Mouse (Mus musculus) heart, adult 2 months (tissue): ENCODE data around the gene Prnd. TPM values are rescaled to one million over a fixed set of nuclear protein-coding genes. Genes with fewer than 3 reads are reported as not detected.

Source experiments
- DNase-seq, 2 experiments: peaks; one replicate each; pipeline ENCODE4 v3.0.0; 2021
- H3K27ac ChIP-seq: fragments of 200-600 bp; 2 replicates; pipeline ENCODE4 v1.8.1; 2022
- H3K27me3 ChIP-seq: fragments of 200-500 bp; 2 replicates; pipeline ENCODE4 v1.6.1; 2012; ENCODE audit warnings: mild to moderate bottlenecking, low read length, inconsistent platforms, mixed read lengths; ENCODE audit not compliant: control insufficient read depth, insufficient read depth
- H3K36me3 ChIP-seq: fragments of 200-500 bp; 2 replicates; pipeline ENCODE4 v1.6.1; 2012; ENCODE audit warnings: low read length, inconsistent platforms; ENCODE audit not compliant: control insufficient read depth, insufficient read depth
- H3K4me1 ChIP-seq: fragments of 200-500 bp; 2 replicates; pipeline ENCODE4 v1.6.1; 2011; ENCODE audit warnings: low read length; ENCODE audit not compliant: control insufficient read depth, insufficient read depth
- H3K4me3 ChIP-seq: fragments of 200-600 bp; 2 replicates; pipeline ENCODE4 v1.8.1; 2022
- H3K79me2 ChIP-seq: fragments of 200-500 bp; replicated peaks from 2 replicates; pipeline ENCODE4 v1.6.1; 2012; ENCODE audit warnings: mild to moderate bottlenecking, inconsistent platforms, low read length, moderate library complexity, mixed read lengths; ENCODE audit not compliant: control insufficient read depth, insufficient read depth
- H3K9ac ChIP-seq: fragments of 200-500 bp; 2 replicates; pipeline ENCODE4 v1.6.1; 2012; ENCODE audit warnings: low read depth, mild to moderate bottlenecking, control low read depth, inconsistent platforms, low read length, mixed read lengths
- CTCF ChIP-seq: fragments of 200-600 bp; IDR thresholded peaks from 2 replicates; pipeline ENCODE4 v1.8.1; 2022; ENCODE audit warnings: antibody characterized with exemption, mild to moderate bottlenecking, moderate library complexity
- EP300 ChIP-seq: fragments of 200-500 bp; IDR thresholded peaks from 2 replicates; pipeline ENCODE4 v1.6.1; 2011; ENCODE audit warnings: low read depth, low read length, control low read depth; ENCODE audit not compliant: insufficient read depth
- POLR2A ChIP-seq: fragments of 200-500 bp; IDR thresholded peaks from 2 replicates; pipeline ENCODE4 v1.6.1; 2011; ENCODE audit warnings: mild to moderate bottlenecking, low read depth, low read length, control low read depth; ENCODE audit not compliant: insufficient read depth
- WGBS: fragments of 180-500 bp; shearing (Covaris S2); methylation state at CpG from one replicate; pipeline ENCODE4 v1.1.7; 2018; 5-methylcytosine and 5-hydroxymethylcytosine counted together
- intact Hi-C: fragments of 180-260 bp; cut with DNase I; formaldehyde crosslinking; loops from one replicate; pipeline ENCODE4 v1.15.1; 2025
- polyA plus RNA-seq: library from polyadenylated mRNA; depleted of rRNA; stranded (reverse); fragments of >200 nt; gene quantifications from 2 replicates; pipeline ENCODE4 v1.2.3, GENCODE M21; 2012; rRNA removed
- total RNA-seq, 2 experiments: library from RNA; stranded (reverse); gene quantifications; 2 replicates each; pipeline ENCODE4 v1.2.3; 2021

Prnd gene
- total and polyA plus RNA-seq, 3 experiments: 0.65 to 3.8 (median 1.2) TPM

GRCm38 (mm10) chr2:131997356-131997755 is 46.7 kb downstream of the Prnd start:
- TF ChIP-seq POLR2A: no peak
- no peak for TF ChIP-seq EP300
- TF ChIP-seq CTCF: no peak

DNA sequence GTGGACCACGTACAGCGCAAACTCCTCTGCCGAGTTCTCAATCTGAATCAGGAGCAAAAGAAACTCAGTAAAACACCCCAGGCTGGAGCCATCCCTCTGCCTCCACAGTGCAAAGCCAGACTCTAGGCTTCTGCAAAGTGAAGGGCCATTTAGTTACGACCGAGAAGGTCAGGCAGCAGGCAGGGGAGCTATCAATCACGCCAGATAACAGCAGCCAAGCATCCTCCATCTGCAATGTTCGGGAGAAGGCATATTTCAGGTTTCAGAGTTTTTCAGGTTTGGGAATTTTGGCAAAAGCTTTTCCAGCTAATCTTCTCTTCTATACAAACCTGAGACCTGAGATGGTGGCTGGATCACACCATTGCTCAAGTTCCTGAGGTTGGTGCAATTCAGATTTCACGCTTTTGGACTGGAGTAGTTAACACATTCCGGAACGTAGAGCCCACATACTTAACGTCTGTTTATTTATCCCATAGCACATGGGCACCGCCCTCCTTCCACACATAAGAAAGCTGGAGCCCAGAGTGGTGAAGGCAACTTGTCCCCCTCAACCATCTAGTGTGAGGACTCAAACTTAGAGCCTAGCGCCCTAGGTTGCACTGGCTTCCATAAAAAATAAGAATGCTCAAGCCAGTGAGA is 51.2 kb downstream of the Prnd start:
- H3K9ac ChIP-seq: no peak overlapping the region
- peaks cover 7% of the 10 kb centered on the region; the same call in 1 of the 2 replicates for H3K4me1 ChIP-seq
- no peaks in the 10 kb centered on the region for H3K27me3 ChIP-seq
- intact Hi-C loops: no loop called here
- no peak overlapping the region for H3K4me3 ChIP-seq
- no peak overlapping the region for H3K27ac ChIP-seq
- 87% methylated on average over 13 of the region's 13 CpGs for WGBS
- no peak for DNase-seq
- TF ChIP-seq POLR2A: no peak
- no peak for TF ChIP-seq CTCF
- TF ChIP-seq EP300: no peak
- H3K79me2 ChIP-seq: no peaks in the 10 kb centered on the region
- no peaks in the 10 kb centered on the region for H3K36me3 ChIP-seq

More at GRCm38 (mm10) chr2:131997356-131997755, 46.7 kb downstream of the Prnd start:
- no peak overlapping the region for H3K9ac ChIP-seq
- H3K4me1 ChIP-seq: peaks cover 2% of the 10 kb centered on the region; the same call in 1 of the 2 replicates
- H3K36me3 ChIP-seq: no peaks in the 10 kb centered on the region
- no peaks in the 10 kb centered on the region for H3K79me2 ChIP-seq
- intact Hi-C loops: no loop called here
- no peak for DNase-seq
- WGBS: 27% methylated on average over 5 of the region's 5 CpGs
- no peak overlapping the region for H3K4me3 ChIP-seq
- no peak overlapping the region for H3K27ac ChIP-seq
- no peaks in the 10 kb centered on the region for H3K27me3 ChIP-seq

DNA sequence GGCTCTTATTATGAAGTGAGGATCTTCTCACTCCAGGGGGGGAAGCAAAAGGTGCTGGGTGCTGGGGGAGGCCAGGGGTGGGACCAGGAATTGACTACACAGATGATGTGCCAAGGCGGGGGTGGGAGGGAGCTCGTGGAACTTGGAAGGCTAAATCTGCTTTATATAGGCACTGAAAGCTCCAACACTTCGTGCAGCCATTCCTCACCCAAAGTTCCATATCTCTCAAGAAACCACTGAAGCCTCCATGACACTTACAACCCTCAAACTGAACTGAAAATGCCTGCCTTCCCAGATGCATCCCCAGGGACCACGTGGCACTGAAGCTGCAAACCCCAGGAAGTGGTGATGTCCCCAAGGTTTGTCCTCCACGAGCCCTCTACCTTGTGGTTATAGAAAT is 53.3 kb downstream of the Prnd start:
- WGBS: 73% methylated on average over 5 of the region's 5 CpGs
- DNase-seq: no peak
- no peaks in the 10 kb centered on the region for H3K79me2 ChIP-seq
- H3K4me1 ChIP-seq: peaks cover 8% of the 10 kb centered on the region
- H3K9ac ChIP-seq: no peak overlapping the region
- H3K36me3 ChIP-seq: no peaks in the 10 kb centered on the region
- no peak for TF ChIP-seq POLR2A
- no peak for TF ChIP-seq CTCF
- no peak for TF ChIP-seq EP300
- no peaks in the 10 kb centered on the region for H3K27me3 ChIP-seq
- intact Hi-C loops: no loop called here
- H3K27ac ChIP-seq: no peak overlapping the region
- H3K4me3 ChIP-seq: no peak overlapping the region

DNA sequence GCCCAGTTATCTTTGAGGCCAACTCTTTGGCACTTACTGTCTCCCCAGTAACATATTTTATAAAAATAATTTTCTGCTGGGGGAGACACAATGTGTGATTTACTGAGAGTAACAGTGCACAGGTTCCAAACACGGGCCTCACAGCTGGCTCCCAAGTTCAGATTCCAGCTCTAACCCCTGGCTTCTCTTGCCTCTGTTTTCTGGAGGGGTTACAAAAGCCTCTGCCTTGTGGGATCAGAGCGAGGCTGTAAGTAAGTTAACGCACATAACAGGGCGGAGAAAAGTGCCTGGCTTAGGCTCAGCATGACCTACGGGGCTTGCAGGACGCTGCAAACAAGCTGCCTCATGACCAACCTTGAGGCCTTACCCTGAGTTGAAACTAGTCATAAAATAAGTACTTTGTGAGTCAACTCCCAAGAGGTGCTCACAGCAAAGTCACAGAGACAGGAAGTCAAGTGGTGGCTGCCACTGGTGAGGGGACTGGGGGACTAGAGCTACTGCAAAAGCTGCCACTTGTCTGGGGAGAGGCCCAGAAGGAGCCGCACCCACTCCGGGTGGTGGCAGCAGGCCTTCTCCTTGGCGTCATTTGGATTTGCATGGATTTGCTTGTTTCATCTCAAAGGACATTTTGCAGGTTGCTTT is 54.0 kb downstream of the Prnd start:
- WGBS: 80% methylated on average over 9 of the region's 9 CpGs
- intact Hi-C loops: no loop called here
- Histone ChIP-seq H3K27ac (no peak overlapping the region), H3K27me3 (no peaks in the 10 kb centered on the region), H3K9ac (no peak overlapping the region), H3K4me1 (peaks cover 8% of the 10 kb centered on the region), H3K36me3 (no peaks in the 10 kb centered on the region), H3K4me3 (no peak overlapping the region), H3K79me2 (no peaks in the 10 kb centered on the region)
- TF ChIP-seq CTCF (no peak), EP300 (no peak), POLR2A (no peak)
- no peak for DNase-seq

GRCm38 (mm10) chr2:132005445-132005844 is 54.8 kb downstream of the Prnd start:
- intact Hi-C loops: no loop called here

More at GRCm38 (mm10) chr2:132005445-132005844, 54.8 kb downstream of the Prnd start:
- H3K27ac ChIP-seq: no peak overlapping the region
- no peak overlapping the region for H3K9ac ChIP-seq
- no peaks in the 10 kb centered on the region for H3K27me3 ChIP-seq
- no peaks in the 10 kb centered on the region for H3K79me2 ChIP-seq
- no peak for DNase-seq
- H3K4me3 ChIP-seq: no peak overlapping the region
- H3K36me3 ChIP-seq: no peaks in the 10 kb centered on the region
- peaks cover 8% of the 10 kb centered on the region for H3K4me1 ChIP-seq
- 62% methylated on average over 4 of the region's 4 CpGs for WGBS
- TF ChIP-seq CTCF: no peak
- no peak for TF ChIP-seq POLR2A
- no peak for TF ChIP-seq EP300

Other genes starting within 250 kb of the Prnd start
- gene Erv3, start 91.1 kb upstream of the Prnd start, total RNA-seq: not detected
- not detected in 2 replicates for gene Erv3, start 91.1 kb upstream of the Prnd start, polyA plus RNA-seq
- gene Prnp, start 40.9 kb upstream of the Prnd start, total RNA-seq: 100 to 1,000 TPM; 109 to 129 TPM
- 101 and 110 TPM in 2 replicates for gene Prnp, start 40.9 kb upstream of the Prnd start, polyA plus RNA-seq
- gene Prn, start 40.9 kb upstream of the Prnd start, total RNA-seq: under 1 TPM in 1 of 2 experiments, not detected in 1; 0.23 TPM
- gene Prn, start 40.9 kb upstream of the Prnd start, polyA plus RNA-seq: not detected in 2 replicates
- gene Rassf2, start 79.4 kb downstream of the Prnd start, total RNA-seq: 10 to 100 TPM in 1 of 2 experiments, 1 to 10 TPM in 1; 6.8 to 11.5 TPM
- gene Rassf2, start 79.4 kb downstream of the Prnd start, polyA plus RNA-seq: 6.0 and 7.5 TPM in 2 replicates
- 10 to 100 TPM; 11.8 to 15.6 TPM for gene Slc23a2, start 194.2 kb downstream of the Prnd start, total RNA-seq
- 11.2 and 19.3 TPM in 2 replicates for gene Slc23a2, start 194.2 kb downstream of the Prnd start, polyA plus RNA-seq